Mouse (Mus musculus) bone marrow, adult 2 months (tissue): ENCODE results near the gene Prdm9.

ENCODE experiments used
- CTCF ChIP-seq: fragments of 200-500 bp; IDR thresholded peaks from 2 replicates; pipeline ENCODE4 v1.5.1; 2011; ENCODE audit warnings: low read length, control low read depth; ENCODE audit not compliant: control insufficient read depth, insufficient read depth
- POLR2A ChIP-seq: fragments of 200-500 bp; IDR thresholded peaks from 2 replicates; pipeline ENCODE4 v1.6.1; 2011; ENCODE audit warnings: low read depth, mild to moderate bottlenecking, control low read depth, low read length, borderline replicate concordance; ENCODE audit not compliant: control insufficient read depth

DNA sequence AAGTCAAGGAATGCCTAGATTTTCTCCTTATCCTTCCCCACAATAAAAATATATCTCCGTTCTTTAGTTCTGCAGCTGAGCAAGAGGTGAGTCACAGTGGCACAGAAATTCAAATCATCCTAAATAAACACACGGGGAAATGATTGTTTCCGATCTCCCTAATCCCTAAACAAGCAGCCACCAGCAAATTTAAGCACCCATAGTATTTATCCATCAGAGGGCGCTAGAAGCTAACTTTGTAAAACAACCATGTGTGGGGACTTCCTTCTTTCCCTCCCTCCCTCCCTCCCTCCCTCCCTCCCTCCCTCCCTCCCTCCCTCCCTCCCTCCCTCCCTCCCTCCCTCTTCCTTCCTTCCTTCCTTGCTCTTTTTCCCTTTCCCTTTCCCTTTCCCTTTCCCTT, 21.5 kb upstream of the Prdm9 start:
- TF ChIP-seq CTCF = no peak
- no peak for TF ChIP-seq POLR2A
